Mouse (Mus musculus) urinary bladder, postnatal 10 days (tissue): ENCODE data around the gene Snx3.

Experiments
- DNase-seq: peaks from one replicate; pipeline ENCODE4 v3.0.0; 2022; ENCODE audit warnings: low spot score

Snx3 gene

GRCm38 (mm10) chr10:42578698-42579474 is 77.1 kb downstream of the Snx3 start:
- no peak for DNase-seq

- DNase-seq = no peak
Observed at GRCm38 (mm10) chr10:42579475-42580130, 77.8 kb downstream of the Snx3 start.

GRCm38 (mm10) chr10:42580131-42580950 is 78.5 kb downstream of the Snx3 start:
- DNase-seq = no peak

- DNase-seq = no peak
Observed at GRCm38 (mm10) chr10:42580951-42581277, 79.1 kb downstream of the Snx3 start.

- DNase-seq = no peak
Observed at GRCm38 (mm10) chr10:42581694-42582565, 80.1 kb downstream of the Snx3 start.

GRCm38 (mm10) chr10:42582566-42583110 is 80.8 kb downstream of the Snx3 start:
- DNase-seq = no peak

GRCm38 (mm10) chr10:42583157-42583872 is 81.5 kb downstream of the Snx3 start, which contains the start of the genes Nr2e1 and Ostm1:
TSS of gene Nr2e1 (minus strand) at chr10:42583632.
TSS of gene Ostm1 (plus strand) at chr10:42583822.
- no peak for DNase-seq

GRCm38 (mm10) chr10:42583902-42584435 is 82.1 kb downstream of the Snx3 start:
- DNase-seq = no peak

GRCm38 (mm10) chr10:42584436-42584983 is 82.7 kb downstream of the Snx3 start:
- DNase-seq = no peak
